Mouse (Mus musculus): ENCODE data around the gene Slc39a11.

DNA sequence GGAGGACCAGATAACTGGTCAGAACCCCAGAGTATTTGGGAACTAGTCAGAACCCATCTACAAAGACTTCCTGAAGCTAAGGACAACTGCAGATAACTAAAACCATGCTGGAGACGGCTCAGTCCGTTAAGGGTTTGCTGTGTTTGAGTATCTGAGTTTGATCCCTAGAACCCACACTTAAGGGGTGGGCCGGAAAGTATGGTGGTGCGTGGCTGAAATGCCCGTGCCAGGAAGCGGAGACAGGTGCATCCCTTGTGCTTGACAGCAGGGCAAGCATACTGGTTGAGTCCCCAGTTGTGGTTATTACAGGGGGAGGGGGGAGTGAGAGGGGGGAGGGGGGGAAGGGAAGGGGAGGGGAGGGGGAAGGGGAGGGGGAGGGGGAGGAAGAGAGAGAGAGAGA, 35.4 kb downstream of the Slc39a11 start:
- no peak for TF ChIP-seq CTCF (IDR thresholded peaks at IDR 0.05; ENCODE audit: low read depth)
- TF ChIP-seq EP300 (IDR thresholded peaks at IDR 0.05; ENCODE audit: low read depth) = no peak
